Mouse (Mus musculus) T-helper 17 cell (primary cell): ENCODE results near the gene Ash1l.
"Not testable (repeated sequence)": the region's sequence is repeated elsewhere in the genome, so short reads cannot be mapped to it uniquely, and the experiment has no call there.

Source experiments
- in situ Hi-C, 2 experiments: fragments of 300-600 bp; cut with MboI, MseI; formaldehyde crosslinking; loops; 1 replicate in 1 of 2; 2 replicates in 1 of 2; pipeline ENCODE4 v1.15.1; 2025; ENCODE audit warnings: high pct_unique_total_duplicates in 2 of 2

Ash1l gene

GRCm38 (mm10) chr3:88953736-88954135 is 3.3 kb downstream of the Ash1l start:
- in situ Hi-C loops = no loop called here

- in situ Hi-C loops = not testable (repeated sequence)
These were observed 12.8 kb downstream of the Ash1l start for GRCm38 (mm10) chr3:88963211-88963610.

- in situ Hi-C loops = no loop called here
These were observed 24.6 kb downstream of the Ash1l start for GRCm38 (mm10) chr3:88975012-88975411.

- in situ Hi-C loops = no loop called here
These were observed 31.0 kb downstream of the Ash1l start for GRCm38 (mm10) chr3:88981206-88982010.

- in situ Hi-C loops = no loop called here
These were observed 33.5 kb downstream of the Ash1l start for GRCm38 (mm10) chr3:88983921-88984381.

GRCm38 (mm10) chr3:88992793-88993192 is 42.4 kb downstream of the Ash1l start:
- in situ Hi-C loops = no loop called here

- in situ Hi-C loops = no loop called here
These were observed 51.1 kb downstream of the Ash1l start for GRCm38 (mm10) chr3:89001536-89001935.

GRCm38 (mm10) chr3:89030896-89031295 is 80.5 kb downstream of the Ash1l start:
- in situ Hi-C loops = not testable (repeated sequence)

GRCm38 (mm10) chr3:89043359-89043758 is 92.9 kb downstream of the Ash1l start:
- in situ Hi-C loops = no loop called here

- in situ Hi-C loops = loop anchor here in 1 of 2 experiments (25.0 kb wide), 1 partner anchor 746 kb away; no protein-coding TSS in a partner anchor
These were observed 107.9 kb downstream of the Ash1l start for GRCm38 (mm10) chr3:89058361-89058760.

GRCm38 (mm10) chr3:89058783-89059182 is 108.4 kb downstream of the Ash1l start:
- in situ Hi-C loops = loop anchor here in 1 of 2 experiments (25.0 kb wide), 1 partner anchor 746 kb away; no protein-coding TSS in a partner anchor

GRCm38 (mm10) chr3:89061696-89062095 is 111.3 kb downstream of the Ash1l start:
- in situ Hi-C loops = loop anchor here in 1 of 2 experiments (25.0 kb wide), 1 partner anchor 749 kb away; no protein-coding TSS in a partner anchor

GRCm38 (mm10) chr3:89067265-89067664 is 116.8 kb downstream of the Ash1l start:
- in situ Hi-C loops = loop anchor here in 1 of 2 experiments (25.0 kb wide), 1 partner anchor 755 kb away; no protein-coding TSS in a partner anchor

GRCm38 (mm10) chr3:89077383-89077782 is 127.0 kb downstream of the Ash1l start:
- in situ Hi-C loops = no loop called here

- in situ Hi-C loops = not testable (repeated sequence)
These were observed 131.9 kb downstream of the Ash1l start for GRCm38 (mm10) chr3:89082287-89082686.

GRCm38 (mm10) chr3:89084133-89084532 is 133.7 kb downstream of the Ash1l start:
- in situ Hi-C loops = no loop called here

GRCm38 (mm10) chr3:89084654-89085190 is 134.3 kb downstream of the Ash1l start:
- in situ Hi-C loops = no loop called here

- in situ Hi-C loops = no loop called here
These were observed 137.1 kb downstream of the Ash1l start for GRCm38 (mm10) chr3:89087338-89088110.

- in situ Hi-C loops = no loop called here
These were observed 138.6 kb downstream of the Ash1l start for GRCm38 (mm10) chr3:89088974-89089373.

- in situ Hi-C loops = loop anchor here in 1 of 2 experiments (5.0 kb wide), 1 partner anchor 67 kb away; no protein-coding TSS in a partner anchor
These were observed 139.6 kb downstream of the Ash1l start for GRCm38 (mm10) chr3:89089882-89090591.
